ENCODE assay signal across 27 mouse cellular contexts in genomic region chr9:95815706-95816105, GRCm38 (mm10). TPM values are rescaled to one million over a fixed set of nuclear protein-coding genes. Genes with fewer than 3 reads are reported as not detected.
DNase-seq lines count a peak whose midpoint lies in the region; ATAC-seq and TF ChIP-seq lines count a peak whose summit lies in the region.
"Had no signal": no experiment of that assay in that cellular context is flagged by ENCODE, and none has a peak within 500 bp of the region (broad histone marks: within the 10 kb centered on the region; RNA-seq: fewer than 3 reads in every experiment).

No protein-coding gene starts in this region.

- H3K9me3 ChIP-seq in lung, postnatal 0 days (ENCODE audit: low read length): no peaks in the 10 kb centered on the region
- H3K9me3 ChIP-seq: embryonic facial prominence, embryonic 10.5 days; embryonic facial prominence, embryonic 13.5 days; forebrain, embryonic 15.5 days; heart, embryonic 10.5 days; hindbrain, embryonic 12.5 days; hindbrain, embryonic 15.5 days had no signal

- WGBS in kidney, adult 2 months: 38% methylated on average over 4 of the region's 4 CpGs
- 62% methylated on average over 4 of the region's 4 CpGs for WGBS in lung, postnatal 0 days
- WGBS in large intestine, adult 2 months: 22% methylated on average over 4 of the region's 4 CpGs

- 0 out of 2 replicates have a peak, but pooled peaks have one; percentile 25 for TF ChIP-seq EP300 in lung, postnatal 0 days (IDR thresholded peaks at IDR 0.05)

- no peak overlapping the region for H3K4me3 ChIP-seq in kidney, adult 2 months (ENCODE audit: insufficient read depth, low read depth, low read length)
- H3K4me3 ChIP-seq in lung, postnatal 0 days (ENCODE audit: low read depth, low read length): no peak overlapping the region
- H3K4me3 ChIP-seq: embryonic facial prominence, embryonic 10.5 days; embryonic facial prominence, embryonic 13.5 days; erythroblast, embryonic 14.5 days; forebrain, embryonic 12.5 days; forebrain, embryonic 15.5 days; heart, adult 2 months; heart, embryonic 10.5 days; heart, embryonic 13.5 days; hindbrain, embryonic 12.5 days; hindbrain, embryonic 15.5 days had no signal

- no peak overlapping the region for H3K4me2 ChIP-seq in lung, postnatal 0 days (replicated peaks; ENCODE audit: low read depth, low read length)
- H3K4me2 ChIP-seq: embryonic facial prominence, embryonic 13.5 days; forebrain, embryonic 12.5 days; forebrain, embryonic 15.5 days; heart, embryonic 13.5 days; hindbrain, embryonic 12.5 days; hindbrain, embryonic 15.5 days had no signal

- no peaks in the 10 kb centered on the region for H3K27me3 ChIP-seq in kidney, adult 2 months (replicated peaks; ENCODE audit: control insufficient read depth, insufficient read depth, low read length)
- H3K27me3 ChIP-seq in lung, postnatal 0 days (replicated peaks; ENCODE audit: insufficient read depth, low read length): no peaks in the 10 kb centered on the region
- H3K27me3 ChIP-seq: embryonic facial prominence, embryonic 13.5 days; forebrain, embryonic 15.5 days; heart, embryonic 13.5 days; hindbrain, embryonic 12.5 days; hindbrain, embryonic 15.5 days had no signal

- H3K27ac ChIP-seq in kidney, adult 2 months (ENCODE audit: insufficient read depth, low read depth, low read length): no peak overlapping the region
- no peak overlapping the region for H3K27ac ChIP-seq in lung, postnatal 0 days (ENCODE audit: low read length)
- H3K27ac ChIP-seq: embryonic facial prominence, embryonic 10.5 days; embryonic facial prominence, embryonic 13.5 days; forebrain, embryonic 12.5 days; forebrain, embryonic 15.5 days; heart, adult 2 months; heart, embryonic 10.5 days; heart, embryonic 13.5 days; hindbrain, embryonic 15.5 days had no signal

- no peak for TF ChIP-seq POLR2A in kidney, adult 2 months (IDR thresholded peaks at IDR 0.05; ENCODE audit: low read depth, low read length)

- no peaks in the 10 kb centered on the region for H3K36me3 ChIP-seq in kidney, adult 2 months (ENCODE audit: control insufficient read depth, insufficient read depth, low read length)
- H3K36me3 ChIP-seq in lung, postnatal 0 days (ENCODE audit: insufficient read depth, low read length): no peaks in the 10 kb centered on the region
- H3K36me3 ChIP-seq: embryonic facial prominence, embryonic 10.5 days; embryonic facial prominence, embryonic 13.5 days; forebrain, embryonic 12.5 days; forebrain, embryonic 15.5 days; heart, embryonic 10.5 days; heart, embryonic 13.5 days; hindbrain, embryonic 12.5 days; hindbrain, embryonic 15.5 days had no signal

- TF ChIP-seq CTCF in kidney, adult 2 months (conservative IDR thresholded peaks at IDR 0.05; ENCODE audit: insufficient read depth, insufficient read length, low read depth, low read length): no peak
- no peak for TF ChIP-seq CTCF in lung, postnatal 0 days (IDR thresholded peaks at IDR 0.05)

- peak; percentile 43 for DNase-seq in kidney, adult 2 months
- DNase-seq in kidney, adult 18-20 months: no peak
- peak; percentile 12 for DNase-seq in lung, postnatal 0 days (ENCODE audit: low spot score)
- DNase-seq in lung, adult 18-20 months: no peak
- peak; percentile 85 for DNase-seq in large intestine, adult 2 months (ENCODE audit: low read depth, low spot score)
- no peak for DNase-seq in heart, adult 11 months
- DNase-seq in adrenal gland, postnatal 25 days: no peak
- DNase-seq: adrenal gland, adult 8-10 months; adrenal gland, postnatal 36 days; cerebellum, adult 18-20 months; cerebellum, adult 9-10 months; cerebellum, postnatal 14 days; gastrocnemius, postnatal 25 days; heart, adult 2 months; heart, postnatal 14 days had no signal

- H3K9ac ChIP-seq in lung, postnatal 0 days (replicated peaks; ENCODE audit: low read depth): no peak overlapping the region
- H3K9ac ChIP-seq: embryonic facial prominence, embryonic 13.5 days; forebrain, embryonic 12.5 days; forebrain, embryonic 15.5 days; heart, embryonic 13.5 days; hindbrain, embryonic 12.5 days; hindbrain, embryonic 15.5 days had no signal

- H3K4me1 ChIP-seq in kidney, adult 2 months (ENCODE audit: control insufficient read depth, insufficient read depth, low read length): peaks cover 5% of the 10 kb centered on the region; the same call in 1 of the 2 replicates
- H3K4me1 ChIP-seq in lung, postnatal 0 days (ENCODE audit: insufficient read depth, low read depth, low read length): no peaks in the 10 kb centered on the region
- H3K4me1 ChIP-seq: heart, embryonic 10.5 days had no signal

- ATAC-seq in lung, postnatal 0 days: peak; percentile 87
- ATAC-seq: activated CD4-positive, CD25-positive, alpha-beta regulatory T cell, adult 4 months; forebrain, embryonic 15.5 days had no signal

RNA-seq across cellular contexts. Expression of gene Pls1, which starts 29.4 kb away (rescaled TPM):
- polyA plus RNA-seq in kidney, adult 2 months (2012; rRNA removed): 12.0 and 21.6 TPM in 2 replicates
- 14.2 and 16.0 TPM in 2 replicates for polyA plus RNA-seq in lung, postnatal 0 days (2015; fragmentation: Nextera tagmentation; extraction: Ambion mirVana)
- polyA plus RNA-seq in large intestine, adult 2 months (2012; rRNA removed): 118 and 211 TPM in 2 replicates
- 6.9 and 9.0 TPM in 2 replicates for total RNA-seq in adrenal gland, postnatal 25 days (2021)
- total RNA-seq: gastrocnemius, adult 8-10 months; gastrocnemius, postnatal 25 days; hematopoietic stem cell, adult 5-6 weeks had no signal
- polyA plus RNA-seq: erythroblast, embryonic 14.5 days had no signal

RNA-seq across cellular contexts. Expression of gene Atr, which starts 41.7 kb away (rescaled TPM):
- polyA plus RNA-seq in kidney, adult 2 months (2012; rRNA removed): 2.7 and 2.8 TPM in 2 replicates
- 4.9 and 6.8 TPM in 2 replicates for polyA plus RNA-seq in lung, postnatal 0 days (2015; fragmentation: Nextera tagmentation; extraction: Ambion mirVana)
- polyA plus RNA-seq in large intestine, adult 2 months (2012; rRNA removed): 1.7 and 2.8 TPM in 2 replicates
- total RNA-seq in adrenal gland, postnatal 25 days (2021): 17.7 and 22.3 TPM in 2 replicates

Comparison
In these comparisons a context has a peak if more than half of its experiments do, and no peak if none do; other contexts are left out.
1. DNase-seq: peak in kidney, adult 2 months (single experiment), lung, postnatal 0 days (single experiment) and large intestine, adult 2 months (single experiment); none in kidney, adult 18-20 months (single experiment), lung, adult 18-20 months (0 of 2), heart, adult 11 months (single experiment) and adrenal gland, postnatal 25 days (single experiment).